Mouse (Mus musculus) kidney, adult 8-10 months (tissue): ENCODE data around the gene Hip1r.

Experiments used
- DNase-seq, 2 experiments: peaks; one replicate each; pipeline ENCODE4 v3.0.0; 2022

Hip1r gene

GRCm38 (mm10) chr5:124019348-124020216 lies 46.2 kb downstream of the Hip1r start:
- DNase-seq = peak in 1 of 2 experiments; percentile 56

- DNase-seq = no peak
Measured at GRCm38 (mm10) chr5:124021148-124021547, 47.7 kb downstream of the Hip1r start.

DNA sequence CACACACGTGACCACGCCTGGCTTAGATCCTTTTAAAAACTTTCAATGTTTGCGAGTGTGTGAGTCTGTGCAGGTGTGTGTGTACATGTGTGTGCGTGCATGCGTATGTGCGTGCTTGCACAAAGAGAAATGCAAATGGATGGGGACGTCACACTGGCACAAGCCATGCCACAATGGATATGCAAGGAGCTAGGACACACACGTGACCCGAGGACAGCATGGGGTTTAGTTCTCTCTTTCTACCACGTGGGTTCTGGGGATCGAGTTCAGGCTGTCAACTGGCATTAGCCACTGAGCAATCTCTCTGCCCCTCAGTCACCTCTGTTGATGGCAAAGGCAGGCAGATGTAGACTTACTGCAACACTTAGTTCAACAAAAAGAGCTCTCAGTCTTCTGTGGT lies 48.3 kb downstream of the Hip1r start:
- DNase-seq = no peak

DNA sequence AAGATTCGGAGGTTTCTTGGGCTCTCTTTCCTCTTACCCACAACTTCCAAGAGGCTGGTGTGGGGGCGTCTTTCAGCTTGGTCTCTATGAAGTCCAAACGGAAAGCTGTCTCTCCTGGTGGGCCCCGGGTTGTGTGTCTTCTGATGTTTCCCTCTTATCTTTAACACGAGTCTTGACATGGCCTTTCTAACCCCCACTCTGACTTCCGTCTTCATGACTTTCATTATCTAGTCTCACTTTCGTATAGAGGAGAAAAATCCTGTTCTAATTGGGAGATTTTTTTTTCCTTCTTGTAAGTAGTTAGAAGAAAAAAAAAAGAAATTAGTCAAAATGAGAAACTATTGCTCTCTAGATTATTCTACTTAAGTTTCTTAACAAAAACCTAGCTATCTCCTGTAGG lies 48.9 kb downstream of the Hip1r start:
- no peak for DNase-seq

GRCm38 (mm10) chr5:124024677-124025076 lies 51.2 kb downstream of the Hip1r start:
- DNase-seq = no peak

- DNase-seq = no peak
Measured at GRCm38 (mm10) chr5:124025146-124025545, 51.7 kb downstream of the Hip1r start.

- DNase-seq = peak; percentile 70 to 80
Measured at GRCm38 (mm10) chr5:124025587-124026441, 52.4 kb downstream of the Hip1r start.

- no peak for DNase-seq
Measured at GRCm38 (mm10) chr5:124026568-124026967, 53.1 kb downstream of the Hip1r start.

- no peak for DNase-seq
Measured at GRCm38 (mm10) chr5:124027702-124028470, 54.5 kb downstream of the Hip1r start.

GRCm38 (mm10) chr5:124028680-124029079 lies 55.3 kb downstream of the Hip1r start:
- no peak for DNase-seq

- no peak for DNase-seq
Measured at GRCm38 (mm10) chr5:124029220-124030035, 56.0 kb downstream of the Hip1r start.

DNA sequence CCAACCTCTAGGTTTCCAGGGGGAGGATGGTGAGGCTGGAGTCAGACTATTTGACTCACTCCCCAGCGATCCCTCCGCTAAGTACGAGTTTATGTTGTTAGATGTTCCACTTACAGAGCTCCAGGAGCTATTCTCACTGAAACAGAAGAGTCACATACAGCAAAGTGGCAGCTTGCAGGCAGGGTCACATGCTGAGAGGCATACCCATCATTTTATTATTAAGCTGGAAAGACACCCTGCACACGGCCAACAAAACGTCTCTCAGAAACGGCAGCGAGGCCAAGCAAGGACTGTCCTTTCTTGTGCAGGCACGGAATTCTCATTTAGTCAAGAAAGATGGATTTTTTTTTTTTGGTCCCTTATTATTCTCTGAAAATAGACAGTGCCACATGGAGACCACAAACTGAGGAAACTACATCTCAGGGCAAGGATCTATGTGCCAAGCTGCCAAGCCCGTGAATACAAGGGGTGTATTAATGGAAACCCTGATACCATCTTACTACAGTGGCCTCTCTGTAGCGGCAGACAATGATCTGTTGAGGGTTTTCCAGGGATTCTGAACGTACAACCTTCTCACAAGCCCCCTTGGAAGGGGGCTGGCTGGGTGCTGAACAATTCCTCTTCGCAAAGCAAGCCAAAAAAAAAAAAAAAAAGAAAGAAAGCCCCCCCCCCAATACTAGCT lies 57.1 kb downstream of the Hip1r start:
- DNase-seq = no peak

DNA sequence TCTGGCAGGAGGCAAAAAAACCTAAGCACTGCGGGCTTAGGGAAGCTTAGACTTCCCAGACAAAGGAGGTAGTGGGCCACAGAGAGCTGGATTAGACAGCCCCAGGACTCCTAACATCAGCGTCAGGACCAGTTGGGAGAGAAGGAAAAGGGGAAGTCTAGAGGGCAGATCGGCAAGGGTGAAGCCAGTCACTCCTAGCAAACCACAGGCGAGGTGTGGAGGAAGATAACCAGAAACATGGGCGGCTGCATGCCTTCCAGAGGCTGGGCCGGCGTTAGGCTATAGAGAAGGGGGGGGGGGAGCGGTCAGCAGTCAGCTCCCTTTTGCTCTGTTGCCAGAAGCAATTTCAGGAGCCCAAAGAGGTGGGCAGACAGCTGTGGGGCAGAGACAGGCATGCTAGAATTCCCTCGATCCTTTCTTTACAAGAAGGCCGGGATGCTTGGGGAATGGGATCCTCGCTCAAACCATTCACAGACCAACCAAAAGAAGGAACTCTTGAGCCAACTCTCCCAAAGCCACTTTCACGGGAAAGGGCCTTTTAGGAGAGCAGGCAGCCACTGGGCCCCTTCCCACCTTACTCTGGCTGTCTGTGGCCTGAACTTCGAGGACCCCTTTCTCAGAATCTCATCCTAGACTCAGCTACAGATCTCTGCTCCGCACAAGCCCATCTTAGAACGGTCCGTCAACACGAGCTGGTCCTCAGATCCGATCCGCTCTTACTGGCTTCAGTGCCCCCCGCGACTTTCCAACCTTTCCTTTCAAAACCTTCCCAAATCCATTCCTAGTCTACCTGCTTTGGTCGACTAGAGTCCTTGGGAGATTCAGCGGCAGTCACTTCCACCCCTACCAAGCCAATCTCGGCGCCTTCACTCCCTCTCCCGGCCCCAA lies 57.9 kb downstream of the Hip1r start:
- no peak for DNase-seq

DNA sequence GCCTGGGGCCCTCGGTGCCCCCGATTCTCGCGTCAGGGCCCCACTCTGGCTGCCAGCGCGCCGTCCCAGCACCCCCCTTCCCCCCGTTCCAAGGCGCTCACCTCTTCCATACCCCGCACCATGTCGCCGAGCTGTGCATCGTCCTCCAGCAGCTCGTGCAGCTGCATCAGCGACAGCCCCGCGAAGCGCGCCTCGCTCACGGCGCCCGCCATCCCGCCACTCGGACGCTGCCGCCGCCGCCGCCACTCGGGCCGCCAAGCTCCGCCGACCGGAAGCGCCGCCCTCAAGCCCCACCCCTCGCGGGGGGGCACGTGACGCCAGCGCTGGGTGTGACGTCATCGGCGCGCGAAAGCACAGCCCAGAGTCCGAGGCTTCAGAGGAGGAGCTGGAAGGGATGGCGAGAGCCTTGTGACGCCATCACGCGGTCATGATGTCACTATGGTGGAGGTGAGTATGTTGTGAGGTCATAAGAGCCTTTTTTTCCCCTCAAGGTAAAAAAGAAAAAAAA lies 58.6 kb downstream of the Hip1r start, which contains the start of gene Vps37b:
TSS of gene Vps37b (minus strand) at position 270 of the 508 bp plus-strand sequence.
- peak; percentile 81 to 88 for DNase-seq

DNA sequence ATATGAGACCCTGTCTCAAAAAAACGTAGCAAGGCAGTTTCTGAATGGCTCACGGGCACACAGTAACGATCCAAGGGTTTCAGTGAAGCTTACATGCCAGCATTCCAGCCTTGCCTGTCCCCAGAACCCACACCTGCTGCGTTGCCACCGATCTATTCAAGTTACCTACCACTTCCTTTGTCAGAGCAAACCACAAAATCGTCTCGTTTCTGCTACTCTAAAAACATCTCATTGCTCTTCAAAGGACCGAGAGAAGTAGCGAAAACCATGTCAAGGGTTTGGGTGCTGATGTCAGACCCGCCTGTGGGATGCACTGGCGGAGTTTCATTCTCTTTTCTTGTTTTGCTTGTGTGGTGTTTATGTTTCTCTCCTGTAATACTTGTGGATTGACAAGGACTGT lies 61.0 kb downstream of the Hip1r start:
- no peak for DNase-seq

- no peak for DNase-seq
Measured at GRCm38 (mm10) chr5:124035406-124035805, 62.0 kb downstream of the Hip1r start.

DNA sequence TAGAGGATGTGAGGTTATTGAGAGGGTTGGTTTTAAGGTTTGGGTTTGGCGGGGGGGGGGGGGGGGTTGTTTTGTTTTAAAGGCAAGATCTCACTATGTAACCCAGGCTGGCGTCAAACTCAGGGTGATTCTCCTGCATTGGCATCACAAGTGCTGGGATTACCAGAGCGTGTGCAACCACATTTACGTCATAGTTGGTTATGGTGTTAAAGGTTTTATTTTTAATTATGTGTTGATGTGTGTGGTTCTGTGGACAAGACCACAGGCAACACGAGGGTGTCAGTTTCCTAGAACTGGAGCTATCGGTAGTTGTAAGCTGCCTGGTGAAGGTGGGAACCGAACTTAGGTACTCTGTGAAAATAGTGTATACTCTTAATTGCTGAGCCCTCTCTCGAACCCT lies 62.4 kb downstream of the Hip1r start:
- no peak for DNase-seq

GRCm38 (mm10) chr5:124036341-124036740 lies 62.9 kb downstream of the Hip1r start:
- DNase-seq = no peak

DNA sequence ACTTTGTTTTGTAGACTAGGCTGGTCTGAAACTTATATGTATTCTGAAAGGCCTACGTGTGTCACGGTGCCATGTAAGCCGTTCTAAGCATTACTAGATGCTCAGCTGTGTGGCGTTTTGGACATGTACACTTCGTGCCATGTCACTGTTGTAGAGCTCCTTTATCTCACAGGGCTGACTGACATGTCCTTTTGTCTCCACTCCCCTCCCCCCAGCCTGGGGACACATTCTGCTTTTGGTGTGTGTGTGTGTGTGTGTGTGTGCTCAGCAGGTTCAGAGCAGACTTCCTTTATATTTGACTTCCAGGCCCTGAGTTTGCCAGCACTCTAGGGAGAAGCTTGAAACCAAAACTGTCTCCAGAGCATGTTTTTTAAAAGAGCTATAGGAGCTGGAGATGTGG lies 63.4 kb downstream of the Hip1r start:
- no peak for DNase-seq

DNA sequence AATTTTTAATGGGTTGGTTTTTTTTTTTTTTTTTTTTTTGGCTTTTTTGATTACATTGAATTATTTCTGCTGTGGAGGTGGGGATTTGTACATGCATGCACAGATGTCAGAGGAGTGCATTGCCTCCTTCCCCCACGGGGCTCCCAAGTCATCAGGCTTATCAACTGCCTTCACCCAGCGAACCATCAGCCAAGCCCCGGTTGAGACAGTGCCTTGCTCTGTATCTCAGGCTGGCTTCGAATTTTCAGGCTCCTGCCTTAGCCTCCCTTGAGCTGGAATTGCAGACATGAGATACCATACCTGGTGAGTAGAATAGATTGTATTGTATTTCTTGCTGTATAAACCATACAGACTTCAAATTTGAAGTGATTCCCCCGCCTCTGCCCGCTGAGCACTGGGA lies 66.2 kb downstream of the Hip1r start:
- no peak for DNase-seq
